Mouse (Mus musculus): Measurements from ENCODE around the gene Ubl5. TPM values are rescaled to one million over a fixed set of nuclear protein-coding genes. Genes with fewer than 3 reads are reported as not detected.

Gene Ubl5
- polyA plus RNA-seq, 1 experiment from 2014 or later: 511 TPM

DNA sequence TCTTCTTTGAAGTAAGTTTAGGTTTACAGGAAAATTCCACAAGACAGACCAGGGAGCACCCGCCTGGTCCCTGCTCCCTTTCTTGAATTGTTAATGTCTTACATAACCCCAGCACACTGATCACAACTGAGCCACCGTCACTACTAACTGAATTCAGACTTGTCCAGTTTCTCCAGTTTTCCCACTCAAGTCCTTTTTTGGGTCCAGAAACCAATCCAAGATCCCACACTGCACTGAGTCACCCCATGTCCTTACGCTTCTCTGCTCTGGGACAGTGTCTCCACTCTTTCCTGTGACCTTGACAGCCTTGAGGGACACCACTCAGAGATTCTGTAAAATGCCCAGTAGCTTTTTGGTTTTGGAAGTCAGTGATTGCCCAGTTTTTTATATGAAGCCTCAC, 50.2 kb downstream of the Ubl5 start:
- 90% methylated on average over 3 of the region's 3 CpGs for WGBS
- no peaks in the 10 kb centered on the region for H3K27me3 ChIP-seq (ENCODE audit: insufficient read depth, low read length)
- no peak overlapping the region for H3K4me3 ChIP-seq (replicated peaks; ENCODE audit: low read depth, low read length)
- H3K9ac ChIP-seq (ENCODE audit: low read depth, low read length): no peak overlapping the region
- DNase-seq (ENCODE audit: low spot score): no peak
- no peaks in the 10 kb centered on the region for H3K4me1 ChIP-seq (replicated peaks; ENCODE audit: insufficient read depth, low read length)
- H3K27ac ChIP-seq: no peak overlapping the region
- H3K9me3 ChIP-seq (replicated peaks; ENCODE audit: low read length): no peaks in the 10 kb centered on the region
- no peak overlapping the region for H3K4me2 ChIP-seq (ENCODE audit: low read length)
- ATAC-seq (replicated peaks; ENCODE audit: low FRiP score, low read depth): no peak
- no peaks in the 10 kb centered on the region for H3K36me3 ChIP-seq (ENCODE audit: insufficient read depth, low read length)
- no peak for TF ChIP-seq CTCF (IDR thresholded peaks at IDR 0.05; ENCODE audit: low read depth)

- Histone ChIP-seq H3K27ac (no peak overlapping the region), H3K27me3 (ENCODE audit: insufficient read depth, low read length) (no peaks in the 10 kb centered on the region), H3K36me3 (ENCODE audit: insufficient read depth, low read length) (no peaks in the 10 kb centered on the region), H3K4me3 (replicated peaks; ENCODE audit: low read depth, low read length) (peak overlapping the region; percentile 32), H3K9me3 (replicated peaks; ENCODE audit: low read length) (no peaks in the 10 kb centered on the region), H3K9ac (ENCODE audit: low read depth, low read length) (peak overlapping the region; percentile 50; the same call in 1 of the 2 replicates), H3K4me2 (ENCODE audit: low read length) (peak overlapping the region; percentile 75), H3K4me1 (replicated peaks; ENCODE audit: insufficient read depth, low read length) (no peaks in the 10 kb centered on the region)
- TF ChIP-seq CTCF (IDR thresholded peaks at IDR 0.05; ENCODE audit: low read depth): no peak
- no peak for ATAC-seq (replicated peaks; ENCODE audit: low FRiP score, low read depth)
- peak; percentile 5 for DNase-seq (ENCODE audit: low spot score)
- 5% methylated on average over 25 of the region's 25 CpGs for WGBS
These were observed 52.1 kb downstream of the Ubl5 start for GRCm38 (mm10) chr9:20694721-20695235.

DNA sequence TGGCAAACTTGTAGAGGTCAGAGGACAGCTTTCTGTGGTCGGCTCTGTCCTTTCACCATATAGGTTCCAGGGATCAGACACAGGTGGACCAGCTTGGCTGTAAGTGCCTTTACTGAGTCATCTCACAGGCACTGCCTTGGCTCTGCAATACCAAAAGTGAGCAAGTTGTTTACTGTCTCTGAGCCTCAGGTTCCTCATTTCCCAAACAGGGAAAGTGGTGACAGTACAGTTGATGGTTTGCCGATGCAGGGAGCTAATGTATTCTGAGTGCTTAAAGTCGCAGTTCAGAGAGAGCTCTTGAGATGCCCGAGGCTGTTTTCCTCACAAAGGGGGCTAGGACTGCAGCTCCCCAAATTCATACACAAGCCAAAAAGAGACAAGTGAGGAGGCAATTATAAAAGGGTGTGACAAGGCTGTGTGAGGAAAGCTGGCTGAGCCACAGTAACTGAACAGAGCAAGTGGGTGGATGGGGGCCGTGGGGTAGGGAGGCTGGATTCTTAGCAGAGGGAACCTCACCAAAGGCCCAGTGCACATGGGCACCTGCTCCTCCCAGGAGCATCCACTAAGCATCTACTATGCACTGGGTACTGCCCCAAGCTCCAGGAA, 53.5 kb downstream of the Ubl5 start:
- no peak for TF ChIP-seq CTCF (IDR thresholded peaks at IDR 0.05; ENCODE audit: low read depth)
- no peaks in the 10 kb centered on the region for H3K27me3 ChIP-seq (ENCODE audit: insufficient read depth, low read length)

More for the DNA sequence above, 53.5 kb downstream of the Ubl5 start:
- WGBS: 77% methylated on average over 5 of the region's 5 CpGs
- DNase-seq (ENCODE audit: low spot score) (no peak), ATAC-seq (replicated peaks; ENCODE audit: low FRiP score, low read depth) (no peak)
- Histone ChIP-seq H3K27ac (no peak overlapping the region), H3K4me3 (replicated peaks; ENCODE audit: low read depth, low read length) (no peak overlapping the region), H3K36me3 (ENCODE audit: insufficient read depth, low read length) (no peaks in the 10 kb centered on the region), H3K9me3 (replicated peaks; ENCODE audit: low read length) (no peaks in the 10 kb centered on the region), H3K4me2 (ENCODE audit: low read length) (no peak overlapping the region), H3K4me1 (replicated peaks; ENCODE audit: insufficient read depth, low read length) (no peaks in the 10 kb centered on the region), H3K9ac (ENCODE audit: low read depth, low read length) (no peak overlapping the region)

Other genes with a start within 250 kb of the Ubl5 start
- 13.5 and 15.3 TPM in 2 replicates for gene Zfp26, start 182.7 kb upstream of the Ubl5 start, polyA plus RNA-seq (2015; fragmentation: Nextera tagmentation; extraction: Ambion mirVana)
- gene Zfp426, start 150.1 kb upstream of the Ubl5 start, polyA plus RNA-seq (2015; fragmentation: Nextera tagmentation; extraction: Ambion mirVana): 18.2 and 19.3 TPM in 2 replicates
- 58.0 and 63.0 TPM in 2 replicates for gene Zfp266, start 121.5 kb upstream of the Ubl5 start, polyA plus RNA-seq (2015; fragmentation: Nextera tagmentation; extraction: Ambion mirVana)
- gene Zfp846, start 61.6 kb upstream of the Ubl5 start, polyA plus RNA-seq (2015; fragmentation: Nextera tagmentation; extraction: Ambion mirVana): 10.0 and 12.3 TPM in 2 replicates
- gene Fbxl12, start 1.9 kb downstream of the Ubl5 start, polyA plus RNA-seq (2015; fragmentation: Nextera tagmentation; extraction: Ambion mirVana): 16.0 and 17.9 TPM in 2 replicates
- gene Pin1, start 9.2 kb downstream of the Ubl5 start, polyA plus RNA-seq (2015; fragmentation: Nextera tagmentation; extraction: Ambion mirVana): 41.5 and 44.1 TPM in 2 replicates
- 3.4 and 3.6 TPM in 2 replicates for gene Olfm2, start 103.5 kb downstream of the Ubl5 start, polyA plus RNA-seq (2015; fragmentation: Nextera tagmentation; extraction: Ambion mirVana)
- gene Col5a3, start 172.2 kb downstream of the Ubl5 start, polyA plus RNA-seq (2015; fragmentation: Nextera tagmentation; extraction: Ambion mirVana): 0.82 and 1.2 TPM in 2 replicates
- gene Rdh8, start 175.6 kb downstream of the Ubl5 start, polyA plus RNA-seq (2015; fragmentation: Nextera tagmentation; extraction: Ambion mirVana): not detected in 2 replicates
- gene A230050P20Rik, start 225.8 kb downstream of the Ubl5 start, polyA plus RNA-seq (2015; fragmentation: Nextera tagmentation; extraction: Ambion mirVana): 7.6 and 11.5 TPM in 2 replicates
- gene Angptl6, start 236.8 kb downstream of the Ubl5 start, polyA plus RNA-seq (2015; fragmentation: Nextera tagmentation; extraction: Ambion mirVana): 2.5 and 2.6 TPM in 2 replicates
- gene Ppan, start 245.3 kb downstream of the Ubl5 start, polyA plus RNA-seq (2015; fragmentation: Nextera tagmentation; extraction: Ambion mirVana): 56.3 and 57.9 TPM in 2 replicates